Mouse (Mus musculus): Measurements from ENCODE around the gene Macf1.
"Not testable (repeated sequence)": the region's sequence is repeated elsewhere in the genome, so short reads cannot be mapped to it uniquely, and the experiment has no call there.

Gene Macf1

GRCm38 (mm10) chr4:123635428-123635827 is 48.7 kb downstream of the Macf1 start:
- DNase-seq (ENCODE audit: low read depth, low spot score), result peak; percentile 75

DNA sequence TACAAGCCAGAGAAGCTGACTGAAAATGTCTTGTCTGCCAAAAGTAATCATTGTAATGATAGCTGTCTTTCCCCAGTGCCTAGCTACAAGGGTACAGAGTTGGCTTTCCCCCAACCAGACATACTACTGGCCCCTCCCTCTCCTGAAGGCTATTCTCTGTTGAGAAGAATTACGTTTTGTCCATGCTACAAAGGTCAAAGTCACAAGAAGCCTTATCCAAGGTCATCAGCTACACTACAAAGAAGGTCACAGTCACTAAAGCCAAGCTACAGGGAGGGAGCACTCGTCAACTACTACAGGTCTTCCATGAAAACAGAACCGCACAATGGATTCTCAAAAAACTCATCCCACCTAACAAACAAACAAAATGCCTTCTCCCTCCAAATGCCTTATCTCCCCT is 49.7 kb downstream of the Macf1 start:
- DNase-seq (ENCODE audit: low read depth, low spot score), result peak; percentile 45

DNA sequence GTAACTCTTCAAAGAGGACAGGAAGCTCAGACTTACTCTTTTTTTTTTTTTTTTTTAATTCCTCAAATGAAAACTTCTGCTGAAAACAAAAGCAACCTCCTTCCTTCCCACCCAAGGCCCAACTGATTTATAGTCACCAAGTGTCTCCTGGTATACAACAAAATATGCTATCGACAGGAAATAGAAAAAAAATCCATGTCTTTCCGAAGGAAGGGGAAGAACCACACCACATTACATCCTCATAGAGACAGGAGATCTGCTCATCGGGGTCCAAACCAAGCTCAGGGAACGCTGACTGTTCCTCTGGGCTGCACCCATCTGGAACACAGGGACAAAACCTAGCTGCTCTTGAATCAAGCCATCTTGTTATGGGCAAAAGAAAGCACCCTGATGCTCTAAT is 50.3 kb downstream of the Macf1 start:
- no peak for DNase-seq (ENCODE audit: low read depth, low spot score)

DNA sequence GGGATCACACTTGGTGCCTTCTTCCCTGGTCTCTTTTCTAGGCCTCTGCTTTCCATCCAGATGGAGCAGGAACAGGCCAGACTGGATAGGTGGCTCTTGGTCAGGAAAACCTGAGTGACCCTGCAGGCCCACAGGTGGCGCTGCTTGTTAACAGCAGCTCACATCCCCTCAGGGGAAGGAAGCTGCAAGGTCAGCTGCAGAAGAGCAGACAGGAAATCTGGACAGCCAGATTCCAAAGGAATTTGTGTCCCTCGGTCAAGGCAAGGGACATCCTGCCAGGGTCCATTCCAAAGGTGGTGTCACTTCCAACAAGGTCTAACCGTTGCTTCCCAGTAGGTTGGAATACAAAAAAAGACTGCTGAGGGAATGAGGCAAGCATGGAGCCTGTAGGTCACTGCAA is 50.8 kb downstream of the Macf1 start:
- peak; percentile 90 for DNase-seq (ENCODE audit: low read depth, low spot score)

DNA sequence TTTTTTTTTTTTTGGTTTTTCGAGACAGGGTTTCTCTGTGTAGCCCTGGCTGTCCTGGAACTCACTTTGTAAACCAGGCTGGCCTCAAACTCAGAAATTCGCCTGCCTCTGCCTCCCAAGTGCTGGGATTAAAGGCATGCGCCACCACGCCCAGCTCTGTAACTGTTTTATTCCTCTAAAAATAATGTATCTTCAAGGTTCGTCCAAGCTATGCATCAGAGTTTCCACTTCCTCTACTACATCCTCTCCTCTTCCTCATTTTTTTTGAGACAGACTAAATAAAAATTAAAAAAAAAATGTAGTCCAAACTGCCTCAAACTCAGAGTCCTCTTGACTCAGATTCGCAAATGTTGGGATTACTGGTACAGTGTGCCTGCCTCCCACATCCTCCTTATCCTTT is 52.0 kb downstream of the Macf1 start:
- not testable (repeated sequence) for DNase-seq (ENCODE audit: low read depth, low spot score)

DNA sequence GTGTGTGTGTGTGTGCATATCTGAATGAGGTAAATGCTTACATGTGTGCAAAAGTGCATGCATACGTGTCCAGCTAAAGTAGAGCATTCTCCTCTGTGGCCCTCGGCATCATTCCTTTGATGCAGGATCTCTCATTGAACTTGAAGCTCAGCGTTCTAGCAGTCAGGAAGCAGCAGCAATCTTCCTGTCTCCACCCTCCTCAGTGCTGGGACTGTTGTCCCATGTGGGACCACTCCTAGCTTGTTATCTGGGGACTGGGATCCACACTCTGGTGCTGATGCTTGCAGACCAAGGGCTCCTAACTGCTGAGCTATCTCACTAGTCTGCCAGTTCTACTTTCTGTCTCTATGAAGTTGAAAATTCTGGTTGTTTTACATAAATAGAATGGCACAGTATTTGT is 52.5 kb downstream of the Macf1 start:
- peak; percentile 63 for DNase-seq (ENCODE audit: low read depth, low spot score)

DNA sequence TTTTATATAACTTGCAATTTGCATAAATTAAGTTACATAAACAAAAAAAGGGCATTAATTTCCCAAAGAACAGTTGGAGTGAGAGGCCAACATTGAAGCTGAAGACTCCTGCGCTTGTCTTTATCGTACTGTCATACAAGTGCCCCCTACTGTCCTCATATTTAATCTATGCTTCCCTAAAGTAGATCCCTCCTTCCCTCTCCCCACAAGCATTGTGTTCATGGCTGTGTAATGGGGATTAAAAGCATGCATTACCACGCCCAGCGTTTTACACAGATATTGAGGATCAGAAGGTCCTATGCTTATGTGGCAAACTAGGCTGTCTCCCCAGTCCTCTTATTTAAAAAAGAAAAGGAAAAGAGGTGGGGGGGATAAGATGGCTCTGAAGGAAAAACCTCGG is 56.5 kb downstream of the Macf1 start:
- no peak for DNase-seq (ENCODE audit: low read depth, low spot score)

- DNase-seq (ENCODE audit: low read depth, low spot score), result peak; percentile 87
These were observed 58.7 kb downstream of the Macf1 start for GRCm38 (mm10) chr4:123625332-123626072.

GRCm38 (mm10) chr4:123624438-123624837 is 59.7 kb downstream of the Macf1 start:
- DNase-seq (ENCODE audit: low read depth, low spot score), result peak; percentile 92

DNA sequence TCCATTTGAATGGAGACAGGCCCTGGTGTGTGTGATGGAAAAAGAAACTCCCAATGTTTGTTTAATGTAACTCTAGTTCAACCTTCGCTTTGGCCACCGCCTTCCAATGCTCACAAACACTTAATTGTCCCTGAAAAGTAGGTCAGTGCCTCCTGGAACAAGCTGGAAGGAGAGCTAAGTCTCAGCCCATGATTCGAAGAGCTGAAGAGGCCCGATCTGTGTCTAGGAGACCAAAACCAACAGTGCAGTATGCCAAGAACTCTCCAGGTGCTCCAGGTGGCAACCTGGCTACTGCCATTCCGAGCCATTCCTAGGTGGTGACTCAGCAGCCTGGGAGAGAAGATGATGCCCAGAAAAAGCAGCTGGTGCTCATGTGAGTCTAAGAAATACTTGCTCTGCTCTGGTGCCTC is 60.4 kb downstream of the Macf1 start:
- peak; percentile 62 for DNase-seq (ENCODE audit: low read depth, low spot score)

- no peak for DNase-seq (ENCODE audit: low read depth, low spot score)
These were observed 62.4 kb downstream of the Macf1 start for GRCm38 (mm10) chr4:123621732-123622131.

DNA sequence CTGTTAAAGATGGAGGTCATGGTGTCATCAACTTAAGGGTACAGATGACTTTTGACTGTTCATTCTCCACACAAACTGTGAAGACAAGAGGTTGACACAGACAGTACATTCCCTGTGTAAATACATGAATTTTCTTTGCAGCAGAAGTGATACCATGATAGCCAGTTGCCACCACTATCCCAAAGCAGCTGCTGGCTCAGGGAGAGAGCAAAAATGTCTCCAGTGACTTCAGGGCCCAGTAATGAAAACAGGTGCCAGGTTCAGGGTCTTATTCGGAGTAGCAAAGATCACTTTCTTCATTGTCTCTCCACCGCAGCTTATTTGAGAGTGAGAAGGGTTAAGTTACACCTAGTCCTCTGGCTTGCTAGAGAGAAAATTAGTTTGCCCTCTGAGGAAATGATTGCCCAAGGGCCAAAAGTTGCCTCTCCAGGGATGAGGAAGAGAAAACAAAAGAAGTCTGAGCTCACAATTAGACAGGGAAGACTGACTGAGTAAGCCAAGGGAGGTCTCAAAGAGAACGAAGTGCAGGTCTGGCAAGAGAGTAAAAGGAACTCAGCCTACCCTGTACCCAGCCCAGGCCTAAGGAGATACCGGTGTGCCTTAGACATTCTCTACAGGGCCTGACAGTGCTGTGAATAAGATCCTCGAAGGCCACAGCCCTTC is 66.3 kb downstream of the Macf1 start:
- DNase-seq (ENCODE audit: low read depth, low spot score), result no peak

- peak; percentile 51 for DNase-seq (ENCODE audit: low read depth, low spot score)
These were observed 67.2 kb downstream of the Macf1 start for GRCm38 (mm10) chr4:123616971-123617370.

DNA sequence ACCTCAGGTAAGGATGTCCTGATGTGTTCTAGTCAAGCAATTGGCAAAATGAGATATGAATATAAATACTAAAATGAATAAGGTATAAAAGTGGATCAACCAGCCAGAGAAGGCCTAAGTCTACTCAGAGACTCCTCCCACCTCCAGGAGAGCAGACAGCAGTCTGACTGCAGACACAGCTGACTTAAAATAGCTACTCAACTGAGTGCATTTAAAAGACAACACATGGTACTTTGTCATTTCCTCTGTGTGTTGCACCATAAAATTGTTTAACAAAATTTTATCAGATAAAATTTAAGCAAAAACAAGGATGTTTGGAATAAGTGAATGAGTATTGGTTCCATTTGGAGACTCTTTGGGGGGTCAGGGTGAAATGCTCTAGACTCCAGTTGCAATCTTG is 67.7 kb downstream of the Macf1 start:
- peak; percentile 36 for DNase-seq (ENCODE audit: low read depth, low spot score)

- DNase-seq (ENCODE audit: low read depth, low spot score), result peak; percentile 43
These were observed 70.7 kb downstream of the Macf1 start for GRCm38 (mm10) chr4:123613309-123613947.

- no peak for DNase-seq (ENCODE audit: low read depth, low spot score)
These were observed 72.2 kb downstream of the Macf1 start for GRCm38 (mm10) chr4:123611940-123612339.

GRCm38 (mm10) chr4:123611241-123611640 is 72.9 kb downstream of the Macf1 start:
- DNase-seq (ENCODE audit: low read depth, low spot score), result no peak

DNA sequence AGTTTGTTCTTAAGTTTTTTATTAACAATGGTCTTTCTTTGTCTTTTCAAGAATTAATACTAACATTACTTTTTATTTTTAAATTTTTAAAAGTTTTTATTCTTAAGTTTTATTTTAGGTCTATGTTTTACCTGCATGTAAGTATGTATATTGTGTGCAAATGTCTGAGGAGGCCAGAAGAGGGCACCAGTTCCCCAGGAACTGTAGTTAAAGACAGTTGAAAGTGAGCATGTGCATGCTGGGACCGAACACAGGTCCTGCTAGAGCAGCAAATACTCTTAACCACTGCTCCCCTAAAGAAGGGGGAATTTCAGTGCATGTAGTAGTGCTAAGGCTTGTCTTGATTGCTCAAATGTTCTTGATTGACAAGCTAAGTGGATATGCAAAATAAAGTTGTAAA is 77.0 kb downstream of the Macf1 start:
- DNase-seq (ENCODE audit: low read depth, low spot score), result peak; percentile 85

- no peak for DNase-seq (ENCODE audit: low read depth, low spot score)
These were observed 78.2 kb downstream of the Macf1 start for GRCm38 (mm10) chr4:123605948-123606347.

- DNase-seq (ENCODE audit: low read depth, low spot score), result no peak
These were observed 78.9 kb downstream of the Macf1 start for GRCm38 (mm10) chr4:123605309-123605708.

- no peak for DNase-seq (ENCODE audit: low read depth, low spot score)
These were observed 81.4 kb downstream of the Macf1 start for GRCm38 (mm10) chr4:123602700-123603261.

DNA sequence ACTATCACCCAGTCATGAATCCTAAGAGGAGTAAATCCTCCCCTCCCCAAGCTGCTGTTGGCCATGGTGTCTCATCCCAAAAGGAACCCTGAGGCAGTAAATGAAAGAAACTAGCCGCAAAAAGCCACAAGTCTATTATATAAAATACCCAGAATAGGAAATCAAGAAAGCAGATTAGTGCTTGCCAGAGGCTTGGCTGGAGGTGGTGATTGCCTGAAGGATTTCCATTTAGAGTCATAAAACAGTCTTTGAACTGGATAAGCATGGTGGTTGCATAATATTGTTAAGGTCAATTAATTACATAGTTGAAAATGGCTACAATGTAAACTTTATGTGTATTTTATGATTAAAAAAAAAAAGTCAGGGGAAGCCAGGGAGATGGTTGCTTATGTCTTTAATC is 83.1 kb downstream of the Macf1 start:
- no peak for DNase-seq (ENCODE audit: low read depth, low spot score)
